Mouse (Mus musculus): ENCODE data around the gene Ppp1r3c.

DNA sequence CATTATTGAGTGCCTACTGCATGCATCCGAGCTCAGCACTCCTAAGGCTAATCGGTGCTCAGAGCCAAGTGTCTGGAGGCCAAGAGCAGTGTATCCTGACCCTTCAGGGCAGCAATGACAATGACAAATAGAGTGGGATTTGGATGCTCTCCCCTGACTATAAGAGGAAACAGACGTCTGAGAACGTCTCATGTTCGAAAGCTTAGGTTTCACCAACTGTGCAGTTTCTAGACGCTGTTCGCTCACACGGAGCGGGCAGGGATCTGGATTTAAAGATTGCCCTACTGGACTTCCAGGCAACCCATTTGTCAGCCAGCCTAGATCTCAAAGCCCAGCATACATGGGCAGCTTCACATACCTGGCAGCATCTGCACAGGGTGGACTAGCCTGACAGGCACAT lies 49.4 kb downstream of the Ppp1r3c start:
- no peak for TF ChIP-seq CTCF (IDR thresholded peaks at IDR 0.05; ENCODE audit: borderline replicate concordance, insufficient read depth, low read length)
- no peak for TF ChIP-seq POLR2A (IDR thresholded peaks at IDR 0.05; ENCODE audit: low read depth, low read length)

All from embryonic fibroblast, embryonic 13.5 days (primary cell).